Mouse (Mus musculus) myocyte (in vitro differentiated cells): Measurements from ENCODE around the gene Sept14.

ENCODE experiments used
- CEBPB ChIP-seq: IDR thresholded peaks from 2 replicates; pipeline ENCODE4 v1.6.1; 2011; ENCODE audit warnings: mild to moderate bottlenecking, moderate library complexity; ENCODE audit not compliant: poor library complexity, insufficient read depth, severe bottlenecking
- POLR2A ChIP-seq: IDR thresholded peaks from one replicate; pipeline ENCODE4 v1.6.1; 2011; ENCODE audit warnings: low read depth, mild to moderate bottlenecking, control low read depth, moderate library complexity; ENCODE audit not compliant: insufficient read length
- TCF12 ChIP-seq: IDR thresholded peaks from one replicate; pipeline ENCODE4 v1.6.1; 2011; ENCODE audit warnings: mild to moderate bottlenecking, control low read depth; ENCODE audit not compliant: poor library complexity, insufficient read depth, severe bottlenecking

GRCm38 (mm10) chr5:129700506-129700905 lies 7.8 kb downstream of the Sept14 start:
- TF ChIP-seq POLR2A (no peak), CEBPB (no peak), TCF12 (no peak)
